Mouse (Mus musculus) liver, embryonic 11.5 days (tissue): ENCODE measurements around the gene Nyap1. TPM values are rescaled to one million over a fixed set of nuclear protein-coding genes. Genes with fewer than 3 reads are reported as not detected.

Experiments used
- ATAC-seq: fragments of 200-750 bp; cut with Nextera tagmentation; replicated peaks from 2 replicates; pipeline ENCODE4 v1.8.0; 2017; ENCODE audit warnings: moderate number of reproducible peaks, mild to moderate bottlenecking, moderate TSS enrichment, moderate library complexity; ENCODE audit not compliant: low FRiP score
- DNase-seq: peaks from one replicate; pipeline ENCODE4 v3.0.0-alpha.2; 2017; ENCODE audit warnings: low spot score
- H3K27ac ChIP-seq: fragments of 300-500 bp; sonication (generic); 2 replicates; pipeline ENCODE4 v1.5.1; 2014; ENCODE audit warnings: mild to moderate bottlenecking, low read depth, low read length, control low read depth
- H3K27me3 ChIP-seq: fragments of 300-500 bp; sonication (generic); replicated peaks from 2 replicates; pipeline ENCODE4 v1.6.1; 2014; ENCODE audit warnings: low read length, mixed read lengths; ENCODE audit not compliant: control insufficient read depth, insufficient read depth
- H3K36me3 ChIP-seq: fragments of 300-500 bp; sonication (generic); 2 replicates; pipeline ENCODE4 v1.6.1; 2014; ENCODE audit warnings: mild to moderate bottlenecking, low read length, moderate library complexity, mixed read lengths; ENCODE audit not compliant: control insufficient read depth, insufficient read depth
- H3K4me1 ChIP-seq: fragments of 300-500 bp; sonication (generic); replicated peaks from 2 replicates; pipeline ENCODE4 v1.6.1; 2014; ENCODE audit warnings: low read length, mixed read lengths; ENCODE audit not compliant: control insufficient read depth, insufficient read depth
- H3K4me2 ChIP-seq: fragments of 300-500 bp; sonication (generic); 2 replicates; pipeline ENCODE4 v1.6.1; 2014; ENCODE audit warnings: mild to moderate bottlenecking, control low read depth, moderate library complexity
- H3K4me3 ChIP-seq: fragments of 300-500 bp; sonication (generic); 2 replicates; pipeline ENCODE4 v1.5.1; 2014; ENCODE audit warnings: low read depth, low read length, control low read depth
- H3K9ac ChIP-seq: fragments of 300-500 bp; sonication (generic); 2 replicates; pipeline ENCODE4 v1.6.1; 2014; ENCODE audit warnings: low read depth, low read length, control low read depth
- H3K9me3 ChIP-seq: fragments of 300-500 bp; sonication (generic); 2 replicates; pipeline ENCODE4 v1.6.1; 2016; ENCODE audit warnings: low read length, inconsistent platforms, mixed read lengths; ENCODE audit not compliant: control insufficient read depth
- WGBS: fragments of 180-500 bp; shearing (Covaris S2); extraction: QIAGEN DNeasy Blood & Tissue Kit; methylation state at CpG from one replicate; pipeline ENCODE4 v1.1.7; 2014; 5-methylcytosine and 5-hydroxymethylcytosine counted together
- polyA plus RNA-seq: library from polyadenylated mRNA; unstranded; fragments of >200 nt; fragmentation: Nextera tagmentation; extraction: Ambion mirVana; gene quantifications from 2 replicates; pipeline ENCODE4 v1.2.1, GENCODE M21; 2014

The Nyap1 gene
- polyA plus RNA-seq, 1 experiment from 2014 or later = 0.43 TPM

- ATAC-seq = no peak
- DNase-seq = no peak
- H3K4me1 ChIP-seq = peaks cover 30% of the 10 kb centered on the region
- H3K27ac ChIP-seq = peak overlapping the region; percentile 97
- H3K36me3 ChIP-seq = peaks cover 27% of the 10 kb centered on the region
- peak overlapping the region; percentile 21 for H3K9ac ChIP-seq
- peak overlapping the region; percentile 100 for H3K4me2 ChIP-seq
- WGBS = 36% methylated on average over 6 of the region's 6 CpGs
- H3K27me3 ChIP-seq = no peaks in the 10 kb centered on the region
- H3K9me3 ChIP-seq = no peaks in the 10 kb centered on the region
- peak overlapping the region; percentile 92 for H3K4me3 ChIP-seq
These were observed 7.9 kb upstream of the Nyap1 start for GRCm38 (mm10) chr5:137749196-137749836.

DNA sequence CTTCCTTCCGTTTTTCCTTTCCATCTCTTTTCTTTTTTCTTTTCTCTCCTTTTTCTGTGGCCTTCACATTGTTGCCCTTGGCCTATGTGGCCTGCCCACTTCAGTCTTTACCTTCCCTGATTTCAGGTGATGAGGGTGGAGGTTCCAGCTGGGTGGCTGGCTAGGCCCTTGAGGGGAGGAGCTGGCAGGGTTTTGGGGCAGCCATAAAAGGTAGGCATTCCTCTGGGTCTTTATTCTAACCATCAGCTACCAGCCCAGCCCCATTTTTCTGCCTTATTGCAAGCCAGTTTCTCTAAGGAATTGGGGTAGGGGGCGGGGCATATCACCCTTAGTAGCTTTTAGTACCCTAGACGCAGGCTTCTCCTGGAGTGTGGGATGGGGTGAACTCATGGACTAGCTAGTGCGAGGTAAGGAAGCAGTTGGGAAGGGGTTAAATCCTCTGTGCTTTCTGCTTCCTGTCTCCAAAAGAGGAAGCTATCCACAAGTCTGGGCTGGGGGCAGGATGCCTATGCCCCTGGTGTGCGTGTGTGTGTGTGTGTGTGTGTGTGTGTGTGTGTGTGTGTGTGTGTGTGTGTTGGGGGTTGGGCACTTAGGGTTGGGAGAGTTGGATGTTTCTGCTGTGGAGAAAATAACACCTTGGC lies 6.8 kb upstream of the Nyap1 start:
- H3K27ac ChIP-seq = peak overlapping the region; percentile 97
- H3K9ac ChIP-seq = peak overlapping the region; percentile 21
- H3K36me3 ChIP-seq = peaks cover 19% of the 10 kb centered on the region
- peaks cover 30% of the 10 kb centered on the region for H3K4me1 ChIP-seq
- H3K4me2 ChIP-seq = peak overlapping the region; percentile 100
- 24% methylated on average over 5 of the region's 5 CpGs for WGBS
- no peaks in the 10 kb centered on the region for H3K27me3 ChIP-seq
- DNase-seq (no peak), ATAC-seq (no peak)
- peak overlapping the region; percentile 92 for H3K4me3 ChIP-seq
- H3K9me3 ChIP-seq = no peaks in the 10 kb centered on the region

GRCm38 (mm10) chr5:137747326-137747961 lies 6.0 kb upstream of the Nyap1 start:
- peaks cover 15% of the 10 kb centered on the region for H3K36me3 ChIP-seq
- ATAC-seq (peak; percentile 35; the same call in 1 of the 2 replicates), DNase-seq (peak; percentile 65)
- no peaks in the 10 kb centered on the region for H3K9me3 ChIP-seq
- peak overlapping the region; percentile 95 for H3K9ac ChIP-seq
- H3K27me3 ChIP-seq = no peaks in the 10 kb centered on the region
- peak overlapping the region; percentile 92 for H3K4me3 ChIP-seq
- peaks cover 30% of the 10 kb centered on the region for H3K4me1 ChIP-seq
- H3K27ac ChIP-seq = peak overlapping the region; percentile 97
- 4% methylated on average over 26 of the region's 26 CpGs for WGBS
- peak overlapping the region; percentile 100 for H3K4me2 ChIP-seq

DNA sequence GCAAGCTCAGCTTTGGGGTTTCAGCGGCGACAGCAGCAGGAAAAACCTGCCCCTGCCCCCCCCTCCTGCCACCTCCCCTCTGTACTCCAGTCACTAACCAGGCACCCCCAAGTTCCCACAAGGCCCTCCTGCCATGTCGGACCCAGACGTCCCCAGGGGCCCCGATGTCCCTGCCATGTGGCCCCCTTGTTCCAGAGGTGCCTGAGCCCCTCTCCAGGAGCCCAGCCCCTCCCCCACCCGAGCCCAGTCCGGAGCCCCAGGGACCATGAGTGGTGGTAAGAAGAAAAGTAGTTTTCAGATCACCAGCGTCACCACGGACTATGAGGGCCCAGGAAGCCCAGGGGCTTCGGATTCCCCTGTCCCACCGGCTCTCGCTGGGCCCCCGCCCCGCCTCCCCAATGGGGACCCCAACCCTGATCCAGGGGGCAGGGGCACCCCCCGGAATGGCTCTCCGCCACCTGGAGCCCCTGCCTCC lies 5.5 kb upstream of the Nyap1 start:
- WGBS = 1% methylated on average over 16 of the region's 16 CpGs
- ATAC-seq = 0 out of 2 replicates have a peak, but pooled peaks have one; percentile 3
- peaks cover 10% of the 10 kb centered on the region for H3K36me3 ChIP-seq
- no peaks in the 10 kb centered on the region for H3K9me3 ChIP-seq
- peak overlapping the region; percentile 97 for H3K27ac ChIP-seq
- peaks cover 32% of the 10 kb centered on the region for H3K4me1 ChIP-seq
- peak overlapping the region; percentile 92 for H3K4me3 ChIP-seq
- H3K4me2 ChIP-seq = peak overlapping the region; percentile 100
- H3K27me3 ChIP-seq = no peaks in the 10 kb centered on the region
- peak overlapping the region; percentile 95 for H3K9ac ChIP-seq
- DNase-seq = peak; percentile 62

- Histone ChIP-seq H3K27me3 (no peaks in the 10 kb centered on the region), H3K27ac (peak overlapping the region; percentile 97), H3K4me3 (peak overlapping the region; percentile 92), H3K36me3 (peaks cover 4% of the 10 kb centered on the region), H3K4me1 (peaks cover 36% of the 10 kb centered on the region), H3K9ac (peak overlapping the region; percentile 95), H3K4me2 (peak overlapping the region; percentile 100), H3K9me3 (no peaks in the 10 kb centered on the region)
- WGBS = under 1% methylated on average over 20 of the region's 20 CpGs
- DNase-seq (peak; percentile 84), ATAC-seq (peak; percentile 70)
These were observed 5.0 kb upstream of the Nyap1 start for GRCm38 (mm10) chr5:137746282-137746850.

DNA sequence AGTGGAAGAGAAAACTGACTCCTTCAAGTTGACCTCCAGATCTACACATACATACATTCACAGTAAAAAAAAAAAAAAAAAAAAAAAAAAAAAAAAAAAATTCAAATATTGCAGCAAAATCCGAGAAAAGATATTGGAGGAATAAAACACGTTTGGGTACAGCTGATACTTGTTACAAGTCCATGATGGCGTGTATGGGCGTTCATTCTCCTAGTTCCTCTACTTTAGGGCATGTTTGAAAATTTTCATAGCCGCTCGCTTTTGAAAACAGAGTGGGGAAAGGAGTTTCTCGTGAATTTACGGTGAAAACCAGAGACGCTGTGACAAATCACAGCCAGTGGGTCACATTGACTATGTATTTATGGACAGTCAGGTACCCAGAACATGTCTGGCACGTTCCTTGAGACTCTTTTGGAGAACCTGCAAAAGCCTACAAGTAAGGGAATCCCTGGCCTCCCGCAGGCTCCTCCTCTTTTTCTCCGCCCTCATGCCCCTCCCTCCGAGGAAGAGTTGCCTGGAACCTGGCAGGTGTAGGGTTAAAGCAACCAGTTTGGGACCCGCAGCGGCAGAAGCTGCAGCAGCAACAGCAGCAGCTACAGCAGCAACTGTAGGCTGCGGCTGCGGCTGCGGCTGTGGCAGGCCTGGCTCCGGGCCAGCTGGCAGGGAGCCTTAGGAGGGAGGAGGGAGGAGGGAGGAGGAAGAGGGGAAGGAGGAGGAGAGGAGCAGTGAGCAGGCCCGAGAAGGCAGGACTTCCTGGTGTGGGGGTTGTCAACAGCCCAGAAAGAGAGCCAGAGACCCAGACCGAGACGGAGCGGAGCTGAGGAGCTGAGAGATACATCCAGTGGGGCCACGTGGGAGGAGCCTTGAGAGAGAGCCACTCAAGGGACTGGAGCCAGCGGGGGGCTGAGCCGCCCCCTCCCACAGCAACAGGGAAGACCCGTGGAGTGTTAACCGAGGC lies 4.1 kb upstream of the Nyap1 start, which contains the start of gene Tsc22d4:
Gene Tsc22d4, plus strand, starts transcription at position 517 of the 958 bp plus-strand sequence.
- peak; percentile 79 for ATAC-seq
- Histone ChIP-seq H3K4me1 (peaks cover 37% of the 10 kb centered on the region), H3K27ac (peak within 1 kb of the TSS; percentile 97), H3K4me3 (peak within 1 kb of the TSS; percentile 92), H3K4me2 (peak within 1 kb of the TSS; percentile 100), H3K9ac (peak within 1 kb of the TSS; percentile 95), H3K27me3 (no peaks in the 10 kb centered on the region), H3K36me3 (no peaks in the 10 kb centered on the region; the same call in 1 of the 2 replicates), H3K9me3 (no peaks in the 10 kb centered on the region)
- 5% methylated on average over 28 of the region's 28 CpGs for WGBS
- DNase-seq = peak; percentile 91

DNA sequence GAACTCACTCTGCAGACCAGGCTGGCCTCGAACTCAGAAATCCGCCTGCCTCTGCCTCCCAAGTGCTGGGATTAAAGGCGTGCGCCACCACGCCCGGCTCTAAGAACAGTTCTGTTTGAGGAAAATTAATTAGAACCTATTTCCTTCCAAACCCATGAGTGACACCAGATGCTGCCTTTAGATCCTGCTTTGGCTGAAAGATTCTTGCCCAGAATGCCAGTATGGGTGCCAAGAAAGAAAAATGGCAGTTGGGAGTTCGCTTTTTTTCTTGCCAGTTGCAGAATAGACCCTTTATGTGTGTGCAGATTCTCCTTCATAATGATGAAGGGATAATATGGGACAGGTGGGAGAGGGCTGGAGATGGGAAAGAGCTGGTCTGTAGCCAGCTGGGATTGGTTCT lies 2.8 kb upstream of the Nyap1 start:
- no peak overlapping the region for H3K9ac ChIP-seq
- no peaks in the 10 kb centered on the region; the same call in 1 of the 2 replicates for H3K36me3 ChIP-seq
- H3K4me2 ChIP-seq = no peak overlapping the region
- 93% methylated on average over 6 of the region's 7 CpGs for WGBS
- H3K4me1 ChIP-seq = peaks cover 42% of the 10 kb centered on the region
- ATAC-seq = no peak
- H3K27ac ChIP-seq = no peak overlapping the region
- no peaks in the 10 kb centered on the region for H3K27me3 ChIP-seq
- no peak overlapping the region for H3K4me3 ChIP-seq
- H3K9me3 ChIP-seq = no peaks in the 10 kb centered on the region
- no peak for DNase-seq
